Mouse (Mus musculus) G1E (cell line): ENCODE data around the gene Car8. TPM values are rescaled to one million over a fixed set of nuclear protein-coding genes. Genes with fewer than 3 reads are reported as not detected.
"Not testable (repeated sequence)": the region's sequence is repeated elsewhere in the genome, so short reads cannot be mapped to it uniquely, and the experiment has no call there.

Experiments
- ATAC-seq: 2 replicates; pipeline ENCODE4 v1.8.0; 2016; ENCODE audit warnings: mild to moderate bottlenecking; ENCODE audit not compliant: insufficient number of reproducible peaks, poor library complexity, low FRiP score, severe bottlenecking; ENCODE audit errors: extremely low read depth
- DNase-seq: peaks from one replicate; pipeline ENCODE4 v3.0.0; 2012; ENCODE audit warnings: low spot score
- H3K27me3 ChIP-seq: 2 replicates; pipeline ENCODE4 v1.6.1; 2012; ENCODE audit warnings: mild to moderate bottlenecking, low read length, inconsistent platforms; ENCODE audit not compliant: insufficient read depth
- H3K36me3 ChIP-seq: replicated peaks from 2 replicates; pipeline ENCODE3; 2012; ENCODE audit warnings: mild to moderate bottlenecking, inconsistent platforms
- H3K4me1 ChIP-seq: 2 replicates; pipeline ENCODE4 v1.6.1; 2012; ENCODE audit warnings: low read depth, low read length, inconsistent platforms, mixed read lengths; ENCODE audit not compliant: insufficient read depth
- H3K4me3 ChIP-seq: 2 replicates; pipeline ENCODE4 v1.5.1; 2012; ENCODE audit warnings: low read depth, mild to moderate bottlenecking, inconsistent platforms, low read length, moderate library complexity, mixed read lengths
- H3K9me3 ChIP-seq: replicated peaks from 2 replicates; pipeline ENCODE4 v1.6.1; 2012; ENCODE audit warnings: inconsistent platforms
- CTCF ChIP-seq: IDR thresholded peaks from 2 replicates; pipeline ENCODE4 v1.5.1; 2012; ENCODE audit warnings: low read depth, low read length, inconsistent platforms, mixed read lengths
- GATA1 ChIP-seq: IDR thresholded peaks from 2 replicates; pipeline ENCODE4 v1.6.1; 2012; ENCODE audit warnings: borderline replicate concordance, low read length, inconsistent platforms, mixed read lengths
- GATA2 ChIP-seq: IDR thresholded peaks from 2 replicates; pipeline ENCODE4 v1.6.1; 2012; ENCODE audit warnings: low read depth, low read length, inconsistent platforms, borderline replicate concordance
- POLR2AphosphoS5 ChIP-seq: IDR thresholded peaks from 2 replicates; pipeline ENCODE4 v1.6.1; 2012; ENCODE audit warnings: low read depth, low read length, inconsistent platforms; ENCODE audit not compliant: insufficient replicate concordance
- TAL1 ChIP-seq: conservative IDR thresholded peaks from 2 replicates; pipeline ENCODE4 v1.6.1; 2012; ENCODE audit warnings: low read depth, low read length, inconsistent platforms, mixed read lengths
- polyA plus RNA-seq: library from polyadenylated mRNA; stranded (reverse); fragments of >175 nt; gene quantifications from 2 replicates; pipeline ENCODE4 v1.2.3, GENCODE M21; 2012
- total RNA-seq, 2 experiments: library from RNA; stranded (forward) in 1 of 2; stranded (reverse) in 1 of 2; fragments of 200-1000 nt in 1 of 2; fragments of >200 nt in 1 of 2; fragmentation: Nextera tagmentation in 1 of 2; gene quantifications; 2 replicates each; pipeline ENCODE4 v1.2.3; 2014 to 2017

The Car8 gene
- total and polyA plus RNA-seq, 3 experiments, result not detected

DNA sequence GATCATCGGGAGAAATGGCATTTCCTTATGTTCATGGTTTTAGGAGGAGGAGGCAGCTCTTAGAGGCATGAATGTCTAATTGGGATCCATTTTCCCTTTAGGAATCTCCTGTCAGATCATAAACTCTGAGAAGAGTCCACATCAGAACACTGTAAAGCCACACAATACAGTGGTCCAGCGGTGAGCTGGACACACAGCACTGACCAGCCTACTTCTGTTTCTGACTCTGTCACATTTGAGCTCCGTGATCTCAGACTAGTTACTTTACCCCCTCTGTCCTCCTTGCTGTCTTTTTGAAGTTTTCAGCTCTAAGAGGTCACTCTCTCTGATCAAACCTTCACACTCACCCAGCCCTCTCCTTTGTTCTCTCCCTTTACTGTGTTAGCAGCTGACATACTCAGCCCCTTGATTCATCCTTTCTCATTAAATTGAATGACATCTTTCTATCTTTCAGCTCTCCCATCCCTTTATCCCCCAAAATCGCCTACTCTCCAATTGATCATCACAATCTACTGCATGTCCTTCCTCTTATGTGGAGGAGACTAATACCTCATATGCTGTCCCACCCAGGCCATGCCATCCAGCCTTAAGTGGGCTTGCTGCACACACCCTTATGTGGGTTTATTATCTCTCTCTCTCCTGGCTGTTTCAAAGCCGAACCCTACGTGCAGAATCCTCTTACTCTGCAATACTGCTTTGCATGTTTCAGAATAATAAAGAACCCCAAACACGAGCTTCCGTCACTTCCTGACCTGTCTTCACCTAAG is 51.7 kb downstream of the Car8 start:
- Histone ChIP-seq H3K27me3 (no peaks in the 10 kb centered on the region), H3K4me3 (no peak overlapping the region), H3K36me3 (no peaks in the 10 kb centered on the region), H3K9me3 (peaks cover 2% of the 10 kb centered on the region; the same call in 1 of the 2 replicates), H3K4me1 (no peaks in the 10 kb centered on the region)
- DNase-seq, result no peak
- TF ChIP-seq GATA2, result no peak
- no peak for TF ChIP-seq TAL1
- TF ChIP-seq CTCF, result no peak
- no peak for TF ChIP-seq POLR2AphosphoS5
- no peak for TF ChIP-seq GATA1
- no peak for ATAC-seq

- DNase-seq, result no peak
- Histone ChIP-seq H3K4me3 (no peak overlapping the region), H3K9me3 (no peaks in the 10 kb centered on the region), H3K27me3 (no peaks in the 10 kb centered on the region), H3K4me1 (no peaks in the 10 kb centered on the region), H3K36me3 (no peaks in the 10 kb centered on the region)
- ATAC-seq, result no peak
- TF ChIP-seq TAL1 (no peak), GATA2 (no peak), CTCF (no peak), GATA1 (no peak), POLR2AphosphoS5 (no peak)
Observed at GRCm38 (mm10) chr4:8180576-8180975, 58.3 kb downstream of the Car8 start.

DNA sequence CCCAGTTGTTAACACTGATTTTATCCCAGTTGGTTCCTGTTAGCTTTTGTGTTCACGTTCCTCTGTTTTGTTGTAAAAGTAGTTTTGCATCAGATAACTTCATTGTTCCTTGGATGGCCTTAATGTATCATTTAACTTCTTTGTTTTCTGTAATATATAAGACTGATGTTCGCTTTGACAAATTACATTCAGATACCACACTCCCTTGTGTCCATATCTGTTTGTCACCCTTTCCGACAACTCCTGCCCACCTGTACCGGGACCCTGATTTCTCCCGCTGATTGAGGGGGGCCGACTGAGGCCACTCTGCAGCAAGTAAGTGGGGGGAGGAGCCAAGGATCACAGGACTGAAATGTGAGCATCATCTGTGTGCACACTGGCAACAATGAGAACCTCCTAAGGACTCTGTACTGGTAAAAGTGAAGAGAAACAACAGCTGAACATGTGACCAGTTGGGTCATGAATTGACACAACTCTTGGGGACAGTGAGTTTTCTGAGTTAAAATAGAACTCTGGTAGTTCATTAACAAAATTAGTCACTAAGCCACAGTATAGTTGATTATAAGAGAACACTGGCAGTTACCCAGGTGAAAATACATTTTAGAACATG is 84.1 kb downstream of the Car8 start:
- TF ChIP-seq POLR2AphosphoS5, result no peak
- Histone ChIP-seq H3K4me3 (no peak overlapping the region), H3K4me1 (no peaks in the 10 kb centered on the region), H3K36me3 (no peaks in the 10 kb centered on the region), H3K27me3 (no peaks in the 10 kb centered on the region), H3K9me3 (no peaks in the 10 kb centered on the region)
- no peak for DNase-seq
- no peak for ATAC-seq

GRCm38 (mm10) chr4:8153926-8154325 is 84.9 kb downstream of the Car8 start:
- not testable (repeated sequence) for H3K36me3 ChIP-seq, H3K9me3 ChIP-seq, DNase-seq, H3K4me3 ChIP-seq, H3K27me3 ChIP-seq, ATAC-seq, H3K4me1 ChIP-seq

DNA sequence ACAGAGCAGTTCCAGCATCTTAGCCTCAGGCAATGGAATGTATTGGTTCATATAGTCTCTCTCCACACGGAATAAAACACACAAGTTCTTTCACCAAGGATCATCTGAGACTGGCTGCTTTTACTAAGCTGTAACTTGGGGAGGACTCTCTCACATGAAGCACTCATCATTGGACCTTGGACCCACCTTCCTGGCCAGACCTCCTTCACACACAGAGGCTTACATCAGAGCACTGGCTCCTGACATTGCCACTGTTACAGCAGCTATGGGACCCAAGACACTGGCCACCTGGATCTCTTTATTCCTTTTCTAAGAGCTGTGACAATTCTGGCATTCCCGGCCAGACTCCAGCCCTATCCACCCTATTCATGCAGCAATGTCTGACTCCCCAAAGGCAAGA is 101.4 kb downstream of the Car8 start:
- H3K9me3 ChIP-seq, result no peaks in the 10 kb centered on the region
- no peak for DNase-seq
- no peak overlapping the region for H3K4me3 ChIP-seq
- H3K27me3 ChIP-seq, result no peaks in the 10 kb centered on the region
- TF ChIP-seq GATA1 (no peak), POLR2AphosphoS5 (no peak), TAL1 (no peak), CTCF (no peak)
- no peaks in the 10 kb centered on the region for H3K4me1 ChIP-seq
- ATAC-seq, result no peak
- H3K36me3 ChIP-seq, result no peaks in the 10 kb centered on the region

DNA sequence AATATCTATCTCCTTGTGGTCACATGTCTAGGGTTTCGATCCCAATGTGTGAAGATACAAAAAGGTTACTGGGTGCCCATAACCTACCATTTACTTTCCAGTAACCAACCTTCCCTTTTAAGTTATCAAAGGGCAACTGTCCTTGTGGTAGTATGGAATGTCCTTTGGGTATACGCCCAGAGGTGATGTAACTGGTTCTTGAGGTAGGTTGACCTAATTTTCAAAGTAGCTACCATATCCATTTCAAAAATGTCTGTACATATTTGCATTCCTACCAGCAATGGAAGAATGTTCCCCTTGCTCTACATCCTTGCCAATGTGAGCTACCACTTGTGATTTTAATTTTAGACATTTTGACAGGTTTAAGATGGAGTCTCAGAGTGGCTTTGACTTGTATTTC is 106.8 kb downstream of the Car8 start:
- DNase-seq (no peak), ATAC-seq (no peak)
- no peaks in the 10 kb centered on the region for H3K9me3 ChIP-seq
- H3K36me3 ChIP-seq, result no peaks in the 10 kb centered on the region
- TF ChIP-seq GATA2, result no peak
- TF ChIP-seq POLR2AphosphoS5, result no peak
- TF ChIP-seq TAL1, result no peak
- no peak for TF ChIP-seq CTCF
- no peak for TF ChIP-seq GATA1
- H3K4me3 ChIP-seq, result no peak overlapping the region
- H3K27me3 ChIP-seq, result no peaks in the 10 kb centered on the region
- H3K4me1 ChIP-seq, result no peaks in the 10 kb centered on the region
